Mouse (Mus musculus): ENCODE measurements around the gene Tango6.

- TF ChIP-seq GATA1 (IDR thresholded peaks at IDR 0.05; ENCODE audit: borderline replicate concordance, low read length) (no peak), FLI1 (IDR thresholded peaks at IDR 0.05; ENCODE audit: low read length) (no peak)
These were observed 17.3 kb downstream of the Tango6 start for GRCm38 (mm10) chr8:106700131-106700530.
